Mouse (Mus musculus) brain, embryonic 14.5 days (tissue): ENCODE results near the gene Gm28305. TPM values are rescaled to one million over a fixed set of nuclear protein-coding genes. Genes with fewer than 3 reads are reported as not detected.

Experiments used
- DNase-seq: peaks from one replicate; pipeline ENCODE4 v3.0.0-alpha.2; 2011; ENCODE audit warnings: low read depth
- CTCF ChIP-seq: fragments of 200-500 bp; IDR thresholded peaks from 2 replicates; pipeline ENCODE4 v1.5.1; 2012; ENCODE audit warnings: inconsistent platforms, mild to moderate bottlenecking, moderate library complexity, borderline replicate concordance; ENCODE audit not compliant: insufficient read depth, insufficient read length; ENCODE audit errors: extremely low read depth
- POLR2A ChIP-seq: fragments of 200-500 bp; IDR thresholded peaks from 2 replicates; pipeline ENCODE4 v1.6.1; 2012; ENCODE audit warnings: mild to moderate bottlenecking, inconsistent platforms, borderline replicate concordance; ENCODE audit not compliant: poor library complexity, insufficient read depth, insufficient read length, severe bottlenecking; ENCODE audit errors: extremely low read depth
- polyA plus RNA-seq: library from polyadenylated mRNA; depleted of rRNA; stranded (reverse); fragments of >200 nt; gene quantifications from 2 replicates; pipeline ENCODE4 v1.2.3, GENCODE M21; 2012; rRNA removed

The Gm28305 gene
- polyA plus RNA-seq, 1 experiment, result not detected

- TF ChIP-seq CTCF (no peak), POLR2A (no peak)
These were observed 68.2 kb downstream of the Gm28305 start for GRCm38 (mm10) chr9:104108571-104109143.

GRCm38 (mm10) chr9:104109151-104109550, 68.7 kb downstream of the Gm28305 start:
- TF ChIP-seq CTCF (no peak), POLR2A (no peak)
- no peak for DNase-seq

More at GRCm38 (mm10) chr9:104108571-104109143, 68.2 kb downstream of the Gm28305 start:
- no peak for DNase-seq

GRCm38 (mm10) chr9:104123101-104123500, 82.6 kb downstream of the Gm28305 start:
- DNase-seq, result no peak
- TF ChIP-seq POLR2A, result no peak
- TF ChIP-seq CTCF, result no peak

GRCm38 (mm10) chr9:104123622-104124021, 83.2 kb downstream of the Gm28305 start:
- no peak for TF ChIP-seq CTCF
- no peak for TF ChIP-seq POLR2A
- peak; percentile 40 for DNase-seq

Other genes with a start within 250 kb of the Gm28305 start
- 10.2 and 11.3 TPM in 2 replicates for gene Nphp3, start 38.1 kb upstream of the Gm28305 start, polyA plus RNA-seq
- 68.8 and 69.7 TPM in 2 replicates for gene Uba5, start 22.5 kb downstream of the Gm28305 start, polyA plus RNA-seq
- 8.1 and 8.6 TPM in 2 replicates for gene Acad11, start 22.7 kb downstream of the Gm28305 start, polyA plus RNA-seq
- gene Ackr4, start 86.3 kb downstream of the Gm28305 start, polyA plus RNA-seq, result 0.25 and 0.78 TPM in 2 replicates
- 86.3 and 96.1 TPM in 2 replicates for gene Dnajc13, start 222.3 kb downstream of the Gm28305 start, polyA plus RNA-seq